Comparison of ENCODE assay signal across 11 mouse cellular contexts in genomic region chr16:33836676-33837075, GRCm38 (mm10). TPM values are rescaled to one million over a fixed set of nuclear protein-coding genes. Genes with fewer than 3 reads are reported as not detected.
DNase-seq lines count a peak whose midpoint lies in the region; ATAC-seq lines count a peak whose summit lies in the region.
"Had no signal": no experiment of that assay in that cellular context is flagged by ENCODE, and none has a peak within 500 bp of the region (broad histone marks: within the 10 kb centered on the region; RNA-seq: fewer than 3 reads in every experiment).

No protein-coding gene starts in this region.

- peak; percentile 89 for ATAC-seq in granulocyte monocyte progenitor cell, adult 5-6 weeks (replicated peaks; ENCODE audit: poor library complexity, severe bottlenecking)
- ATAC-seq: midbrain, embryonic 13.5 days had no signal

- peak; percentile 67 to 74 for DNase-seq in heart, adult 9 months (ENCODE audit: low spot score in 2 of 2)
- DNase-seq in heart, adult 8-10 months (ENCODE audit: low spot score) = no peak
- DNase-seq in urinary bladder, postnatal 36 days (ENCODE audit: low spot score in 2 of 2) = peak; percentile 56 to 73
- no peak for DNase-seq in urinary bladder, adult 2 months (ENCODE audit: low spot score)
- no peak for DNase-seq in left cerebral cortex, adult 18-20 months (ENCODE audit: low spot score in 2 of 2)
- no peak for DNase-seq in spleen, postnatal 36 days (ENCODE audit: low spot score in 2 of 2)
- DNase-seq in left cerebral cortex, postnatal 10 days (ENCODE audit: extremely low spot score in 1 of 2, low spot score in 2 of 2) = no peak
- DNase-seq: thymus, adult 18-20 months had no signal

- intact Hi-C loops in left cerebral cortex, postnatal 10 days (cut with DNase I) = no loop called here

RNA-seq across cellular contexts. Expression of gene Itgb5, which starts 7.2 kb away (rescaled TPM):
- total RNA-seq in heart, adult 8-10 months (2022) = 100 to 1,000 TPM in 1 of 4 experiments, 10 to 100 TPM in 3; 87.6 to 103 (median 91.3) TPM
- polyA plus RNA-seq in urinary bladder, adult 2 months (2012; rRNA removed) = 79.7 and 98.3 TPM in 2 replicates
- total RNA-seq in granulocyte monocyte progenitor cell, adult 5-6 weeks (2014; fragmentation: Nextera tagmentation) = 8.1 and 19.6 TPM in 2 replicates
- 9.2 and 13.4 TPM in 2 replicates for total RNA-seq in granulocyte monocyte progenitor cell, adult 5-6 weeks (2017)
- 10 to 100 TPM; 38.0 to 40.3 TPM for total RNA-seq in left cerebral cortex, adult 18-20 months (2021)
- 10 to 100 TPM; 25.9 to 27.8 TPM for total RNA-seq in left cerebral cortex, postnatal 10 days (2021)

RNA-seq across cellular contexts. Expression of gene Muc13, which starts 42.8 kb away (rescaled TPM):
- under 1 TPM in 2 of 4 experiments, not detected in 2; 0.09 to 0.14 TPM for total RNA-seq in heart, adult 8-10 months (2022)
- polyA plus RNA-seq in urinary bladder, adult 2 months (2012; rRNA removed) = 0.04 and 0.09 TPM in 2 replicates
- total RNA-seq in granulocyte monocyte progenitor cell, adult 5-6 weeks (2014; fragmentation: Nextera tagmentation) = 41.1 and 69.5 TPM in 2 replicates
- total RNA-seq in granulocyte monocyte progenitor cell, adult 5-6 weeks (2017) = 53.2 and 60.5 TPM in 2 replicates
- under 1 TPM; 0.16 to 0.19 TPM for total RNA-seq in left cerebral cortex, adult 18-20 months (2021)
- total RNA-seq in left cerebral cortex, postnatal 10 days (2021) = not detected
- polyA plus RNA-seq: kidney, postnatal 0 days had no signal

Comparison
In these comparisons a context has a peak if more than half of its experiments do, and no peak if none do; other contexts are left out.
1. DNase-seq: peak in heart, adult 9 months (2 of 2) and urinary bladder, postnatal 36 days (2 of 2); none in heart, adult 8-10 months (single experiment), urinary bladder, adult 2 months (single experiment), left cerebral cortex, adult 18-20 months (0 of 2), spleen, postnatal 36 days (0 of 2) and left cerebral cortex, postnatal 10 days (0 of 2).
2. RNA of gene Muc13, which starts 42.8 kb away (total RNA-seq): 41.1 to 69.5 TPM in granulocyte monocyte progenitor cell, adult 5-6 weeks; 0.16 to 0.19 TPM in left cerebral cortex, adult 18-20 months, 0.09 to 0.14 TPM in heart, adult 8-10 months and not detected in left cerebral cortex, postnatal 10 days; every median in the first group is over 10 times any median in the second.